10 mouse cellular contexts compared by ENCODE assay signal in the genomic region with DNA sequence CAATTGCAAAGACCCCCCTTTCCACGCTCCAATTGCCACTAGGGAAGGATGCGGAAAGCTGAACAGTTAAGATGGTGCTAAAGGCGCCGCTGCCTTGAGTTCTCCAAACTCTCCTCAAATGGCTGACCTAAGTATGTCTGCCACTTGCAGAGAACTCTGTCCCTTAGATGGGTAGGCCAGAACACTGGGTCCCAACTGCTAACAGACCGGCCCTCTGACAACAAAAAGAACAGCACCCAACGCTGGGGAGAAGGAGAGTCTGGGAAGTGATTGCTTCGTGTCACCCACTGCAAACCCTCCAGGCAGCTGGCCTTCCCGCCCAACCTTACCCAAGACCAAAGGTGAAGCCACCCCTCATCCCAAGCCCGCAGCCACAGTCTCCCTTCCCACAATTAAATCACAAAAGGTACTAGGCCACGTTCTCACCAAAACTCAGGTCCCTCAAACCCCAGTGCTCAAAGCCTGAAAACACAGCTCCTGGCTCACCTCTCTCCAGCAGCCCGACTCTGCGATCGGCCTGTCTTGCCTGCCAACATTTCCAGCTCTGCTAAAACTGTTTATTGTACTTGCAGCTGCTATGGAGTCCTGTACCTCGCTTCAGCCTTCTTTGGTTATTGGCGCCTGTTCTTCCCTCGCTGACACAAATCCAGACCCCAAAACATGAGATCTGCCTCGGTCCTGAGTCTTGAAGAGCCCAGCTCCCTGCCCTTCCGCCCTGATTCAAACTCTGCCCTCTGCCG. TPM values are rescaled to one million over a fixed set of nuclear protein-coding genes. Genes with fewer than 3 reads are reported as not detected.
A peak's percentile ranks its signal among the peaks of the same experiment; 100 is the strongest.
DNase-seq lines count a peak whose midpoint lies in the region; ATAC-seq and TF ChIP-seq lines count a peak whose summit lies in the region.
"Had no signal": no experiment of that assay in that cellular context is flagged by ENCODE, and none has a peak within 500 bp of the region (broad histone marks: within the 10 kb centered on the region; RNA-seq: fewer than 3 reads in every experiment).

No protein-coding gene starts in this region.

- H3K4me3 ChIP-seq in E14TG2a.4 (replicated peaks; ENCODE audit: low read length) = peak overlapping the region; percentile 10; the same call in 1 of the 2 replicates
- peak overlapping the region; percentile 12; the same call in 1 of the 2 replicates for H3K4me3 ChIP-seq in forebrain, postnatal 0 days (ENCODE audit: low read depth, low read length)
- peak overlapping the region; percentile 19 for H3K4me3 ChIP-seq in hindbrain, embryonic 13.5 days
- H3K4me3 ChIP-seq in neural tube, embryonic 12.5 days = peak overlapping the region; percentile 23; the same call in 1 of the 2 replicates
- H3K4me3 ChIP-seq: erythroblast, embryonic 14.5 days had no signal

- H3K36me3 ChIP-seq in E14TG2a.4 (ENCODE audit: insufficient read depth, low read length) = no peaks in the 10 kb centered on the region
- H3K36me3 ChIP-seq in forebrain, postnatal 0 days (ENCODE audit: insufficient read depth) = no peaks in the 10 kb centered on the region
- no peaks in the 10 kb centered on the region for H3K36me3 ChIP-seq in hindbrain, embryonic 13.5 days
- no peaks in the 10 kb centered on the region for H3K36me3 ChIP-seq in neural tube, embryonic 12.5 days

- H3K27me3 ChIP-seq in E14TG2a.4 (ENCODE audit: insufficient read depth, low read length) = peaks cover 18% of the 10 kb centered on the region
- H3K27me3 ChIP-seq in forebrain, postnatal 0 days (ENCODE audit: insufficient read depth, low read length) = no peaks in the 10 kb centered on the region
- H3K27me3 ChIP-seq in hindbrain, embryonic 13.5 days = no peaks in the 10 kb centered on the region
- no peaks in the 10 kb centered on the region for H3K27me3 ChIP-seq in neural tube, embryonic 12.5 days (replicated peaks)
- H3K27me3 ChIP-seq: CH12.LX had no signal

- H3K27ac ChIP-seq in forebrain, postnatal 0 days (ENCODE audit: low read depth, low read length) = no peak overlapping the region
- H3K27ac ChIP-seq in hindbrain, embryonic 13.5 days = no peak overlapping the region
- 0 out of 2 replicates have a peak overlapping the region, but pooled peaks have one; percentile 12 for H3K27ac ChIP-seq in neural tube, embryonic 12.5 days

- peak; percentile 4 to 19 for DNase-seq in cerebellum, postnatal 14 days
- no peak for DNase-seq in cerebellum, postnatal 36 days
- DNase-seq in forebrain, postnatal 0 days = peak; percentile 5
- DNase-seq in frontal cortex, postnatal 14 days (ENCODE audit: low spot score in 2 of 2) = no peak
- no peak for DNase-seq in right cerebral cortex, postnatal 36 days (ENCODE audit: low spot score in 2 of 2)

- no peak for TF ChIP-seq CTCF in E14TG2a.4 (conservative IDR thresholded peaks at IDR 0.05; ENCODE audit: low read length)
- TF ChIP-seq CTCF in forebrain, postnatal 0 days (IDR thresholded peaks at IDR 0.05; ENCODE audit: low read depth) = no peak

- H3K4me2 ChIP-seq in forebrain, postnatal 0 days (ENCODE audit: low read depth) = peak overlapping the region; percentile 28
- 0 out of 2 replicates have a peak overlapping the region, but pooled peaks have one; percentile 6 for H3K4me2 ChIP-seq in hindbrain, embryonic 13.5 days
- peak overlapping the region; percentile 27 for H3K4me2 ChIP-seq in neural tube, embryonic 12.5 days (replicated peaks)

- peaks cover 16% of the 10 kb centered on the region for H3K4me1 ChIP-seq in E14TG2a.4 (replicated peaks; ENCODE audit: low read depth, low read length)
- no peaks in the 10 kb centered on the region for H3K4me1 ChIP-seq in forebrain, postnatal 0 days (ENCODE audit: insufficient read depth)
- H3K4me1 ChIP-seq in hindbrain, embryonic 13.5 days (replicated peaks) = no peaks in the 10 kb centered on the region
- no peaks in the 10 kb centered on the region for H3K4me1 ChIP-seq in neural tube, embryonic 12.5 days

- WGBS in forebrain, postnatal 0 days = 80% methylated on average over 19 of the region's 19 CpGs
- 81% methylated on average over 19 of the region's 19 CpGs for WGBS in hindbrain, embryonic 13.5 days
- 80% methylated on average over 19 of the region's 19 CpGs for WGBS in neural tube, embryonic 12.5 days

- H3K9ac ChIP-seq in forebrain, postnatal 0 days = no peak overlapping the region
- H3K9ac ChIP-seq in hindbrain, embryonic 13.5 days = peak overlapping the region; percentile 2; the same call in 1 of the 2 replicates
- H3K9ac ChIP-seq in neural tube, embryonic 12.5 days = no peak overlapping the region

- ATAC-seq in forebrain, postnatal 0 days = no peak
- ATAC-seq in hindbrain, embryonic 13.5 days (ENCODE audit: low FRiP score) = no peak
- no peak for ATAC-seq in neural tube, embryonic 12.5 days (ENCODE audit: low FRiP score, low read depth)

- H3K9me3 ChIP-seq in E14TG2a.4 (ENCODE audit: low read length) = no peaks in the 10 kb centered on the region
- no peaks in the 10 kb centered on the region for H3K9me3 ChIP-seq in forebrain, postnatal 0 days (ENCODE audit: low read length)
- no peaks in the 10 kb centered on the region for H3K9me3 ChIP-seq in hindbrain, embryonic 13.5 days
- no peaks in the 10 kb centered on the region for H3K9me3 ChIP-seq in neural tube, embryonic 12.5 days

RNA-seq across cellular contexts. Expression of gene Ddr2, which starts 0.6 kb away (rescaled TPM):
- total RNA-seq in forebrain, postnatal 0 days (2014; rRNA removed) = 5.7 and 9.7 TPM in 2 replicates
- polyA plus RNA-seq in forebrain, postnatal 0 days (2015; fragmentation: Nextera tagmentation; extraction: Ambion mirVana) = 5.6 and 8.2 TPM in 2 replicates
- 9.4 and 12.5 TPM in 2 replicates for polyA plus RNA-seq in hindbrain, embryonic 13.5 days (2015; fragmentation: Nextera tagmentation; extraction: Ambion mirVana)
- 25.8 and 27.3 TPM in 2 replicates for polyA plus RNA-seq in neural tube, embryonic 12.5 days (2016; fragmentation: Nextera tagmentation; extraction: Ambion mirVana)
- polyA plus RNA-seq: erythroblast, embryonic 14.5 days had no signal

Comparison
In these comparisons a context has a peak if more than half of its experiments do, and no peak if none do; other contexts are left out.
1. DNase-seq: peak in cerebellum, postnatal 14 days (2 of 2) and forebrain, postnatal 0 days (single experiment); none in cerebellum, postnatal 36 days (0 of 2), frontal cortex, postnatal 14 days (0 of 2) and right cerebral cortex, postnatal 36 days (0 of 2).
2. Peak in every context shown above with its lines, with median percentiles within 50 percentile points of each other: H3K4me3 ChIP-seq and H3K4me2 ChIP-seq.